Mouse (Mus musculus): ENCODE results near the gene Chrna10. TPM values are rescaled to one million over a fixed set of nuclear protein-coding genes. Genes with fewer than 3 reads are reported as not detected.
A peak's percentile ranks its signal among the peaks of the same experiment; 100 is the strongest.

Gene Chrna10
- polyA plus RNA-seq, 1 experiment from 2014 or later = 0.27 TPM

- WGBS = 6% methylated on average over 30 of the region's 30 CpGs
- Histone ChIP-seq H3K4me1 (replicated peaks; ENCODE audit: control insufficient read depth, insufficient read depth, low read length) (peaks cover 5% of the 10 kb centered on the region), H3K9ac (no peak overlapping the region), H3K27me3 (ENCODE audit: control insufficient read depth, insufficient read depth, low read length) (no peaks in the 10 kb centered on the region), H3K36me3 (replicated peaks; ENCODE audit: control insufficient read depth, insufficient read depth) (no peaks in the 10 kb centered on the region), H3K9me3 (ENCODE audit: control insufficient read depth, low read length) (no peaks in the 10 kb centered on the region), H3K4me3 (replicated peaks; ENCODE audit: low read length) (no peak overlapping the region), H3K27ac (no peak overlapping the region), H3K4me2 (replicated peaks) (peak overlapping the region; percentile 43)
- ATAC-seq (ENCODE audit: low FRiP score) (peak; percentile 28), DNase-seq (ENCODE audit: low spot score) (no peak)
Measured at GRCm38 (mm10) chr7:102099760-102100661, 16.6 kb downstream of the Chrna10 start.

DNA sequence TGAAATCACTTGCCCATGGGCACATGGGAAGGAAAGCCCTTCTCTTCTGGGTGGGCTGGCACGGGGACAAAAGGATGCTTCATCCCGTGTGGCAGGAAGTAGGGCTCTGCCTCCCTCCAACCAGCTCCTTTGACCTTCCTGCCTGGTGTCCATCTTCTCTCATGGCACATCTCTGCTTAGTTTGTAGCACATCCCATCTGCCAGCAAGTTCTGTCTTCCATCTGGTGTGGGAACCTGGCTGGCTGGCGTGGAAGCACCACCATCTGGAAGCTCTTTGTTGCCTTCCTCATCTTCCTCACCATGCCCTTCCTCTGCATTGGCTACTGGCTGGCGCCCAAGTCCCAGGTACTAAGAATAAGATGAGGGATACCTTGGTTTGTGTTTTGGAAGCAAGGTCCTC is 29.3 kb downstream of the Chrna10 start:
- no peak for DNase-seq (ENCODE audit: low spot score)
- peaks cover 35% of the 10 kb centered on the region for H3K36me3 ChIP-seq (replicated peaks; ENCODE audit: control insufficient read depth, insufficient read depth)

DNA sequence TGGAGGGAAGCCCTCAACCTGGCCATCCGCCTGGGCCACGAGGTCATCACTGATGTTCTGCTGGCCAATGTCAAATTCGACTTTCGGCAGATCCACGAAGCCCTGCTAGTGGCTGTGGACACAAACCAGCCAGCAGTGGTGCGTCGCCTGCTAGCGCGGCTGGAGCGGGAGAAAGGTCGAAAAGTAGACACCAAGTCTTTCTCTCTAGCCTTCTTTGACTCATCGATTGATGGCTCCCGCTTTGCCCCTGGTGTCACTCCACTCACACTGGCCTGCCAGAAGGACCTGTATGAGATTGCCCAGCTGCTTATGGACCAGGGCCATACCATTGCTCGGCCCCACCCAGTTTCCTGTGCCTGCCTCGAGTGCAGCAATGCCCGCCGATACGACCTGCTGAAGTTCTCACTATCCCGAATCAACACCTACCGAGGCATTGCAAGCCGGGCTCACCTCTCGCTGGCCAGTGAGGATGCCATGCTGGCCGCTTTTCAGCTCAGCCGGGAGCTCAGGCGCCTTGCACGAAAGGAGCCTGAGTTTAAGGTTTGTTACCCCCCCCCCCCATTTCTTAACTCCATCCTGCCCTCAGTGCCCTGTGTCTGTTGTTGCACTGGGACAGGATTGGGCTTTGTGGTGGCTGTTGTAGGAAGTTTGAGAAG is 32.5 kb downstream of the Chrna10 start:
- H3K4me2 ChIP-seq (replicated peaks) = no peak overlapping the region
- peaks cover 60% of the 10 kb centered on the region for H3K36me3 ChIP-seq (replicated peaks; ENCODE audit: control insufficient read depth, insufficient read depth)
- no peak overlapping the region for H3K27ac ChIP-seq
- no peak; the same call in 1 of the 2 replicates for ATAC-seq (ENCODE audit: low FRiP score)
- no peak for DNase-seq (ENCODE audit: low spot score)
- H3K4me1 ChIP-seq (replicated peaks; ENCODE audit: control insufficient read depth, insufficient read depth, low read length) = no peaks in the 10 kb centered on the region
- WGBS = 94% methylated on average over 26 of the region's 26 CpGs
- no peak overlapping the region for H3K9ac ChIP-seq
- H3K9me3 ChIP-seq (ENCODE audit: control insufficient read depth, low read length) = no peaks in the 10 kb centered on the region
- no peak overlapping the region for H3K4me3 ChIP-seq (replicated peaks; ENCODE audit: low read length)
- no peaks in the 10 kb centered on the region for H3K27me3 ChIP-seq (ENCODE audit: control insufficient read depth, insufficient read depth, low read length)

More for the DNA sequence above, 29.3 kb downstream of the Chrna10 start:
- ATAC-seq (ENCODE audit: low FRiP score) = no peak
- H3K9me3 ChIP-seq (ENCODE audit: control insufficient read depth, low read length) = no peaks in the 10 kb centered on the region
- H3K27me3 ChIP-seq (ENCODE audit: control insufficient read depth, insufficient read depth, low read length) = no peaks in the 10 kb centered on the region
- H3K27ac ChIP-seq = no peak overlapping the region
- WGBS = 92% methylated on average over 4 of the region's 4 CpGs
- H3K4me1 ChIP-seq (replicated peaks; ENCODE audit: control insufficient read depth, insufficient read depth, low read length) = no peaks in the 10 kb centered on the region
- H3K4me2 ChIP-seq (replicated peaks) = no peak overlapping the region
- no peak overlapping the region for H3K9ac ChIP-seq
- no peak overlapping the region for H3K4me3 ChIP-seq (replicated peaks; ENCODE audit: low read length)

- no peak for ATAC-seq (ENCODE audit: low FRiP score)
- peaks cover 71% of the 10 kb centered on the region for H3K36me3 ChIP-seq (replicated peaks; ENCODE audit: control insufficient read depth, insufficient read depth)
Measured at GRCm38 (mm10) chr7:102082816-102083215, 33.8 kb downstream of the Chrna10 start, which contains the start of gene Trpc2. TSS of gene Trpc2 (plus strand) at chr7:102083116.

DNA sequence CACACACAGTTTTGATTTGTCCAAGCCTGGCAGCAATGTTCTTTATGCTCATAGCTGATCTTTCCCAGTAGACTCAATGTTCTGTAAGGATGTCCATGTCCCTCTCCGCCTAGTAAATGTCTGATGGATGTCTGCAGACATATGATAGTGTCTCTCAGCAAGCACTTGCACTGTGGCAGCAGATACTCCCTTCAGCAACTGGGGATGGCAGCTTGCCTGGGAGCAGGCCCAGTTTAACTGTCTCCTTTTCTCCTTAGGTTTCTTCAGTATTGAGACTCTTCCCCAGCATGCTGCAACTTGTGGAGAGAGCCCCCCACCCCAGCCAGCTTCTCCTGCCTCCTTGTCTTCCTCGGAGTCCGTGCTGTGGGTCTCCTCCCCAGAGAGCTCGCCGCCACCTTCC is 34.8 kb downstream of the Chrna10 start:
- Histone ChIP-seq H3K27ac (no peak overlapping the region), H3K27me3 (ENCODE audit: control insufficient read depth, insufficient read depth, low read length) (no peaks in the 10 kb centered on the region), H3K9me3 (ENCODE audit: control insufficient read depth, low read length) (no peaks in the 10 kb centered on the region), H3K4me1 (replicated peaks; ENCODE audit: control insufficient read depth, insufficient read depth, low read length) (no peaks in the 10 kb centered on the region), H3K36me3 (replicated peaks; ENCODE audit: control insufficient read depth, insufficient read depth) (peaks cover 81% of the 10 kb centered on the region), H3K4me2 (replicated peaks) (no peak overlapping the region), H3K9ac (no peak overlapping the region), H3K4me3 (replicated peaks; ENCODE audit: low read length) (no peak overlapping the region)
- ATAC-seq (ENCODE audit: low FRiP score) = no peak
- no peak for DNase-seq (ENCODE audit: low spot score)
- WGBS = 95% methylated on average over 5 of the region's 5 CpGs

More at GRCm38 (mm10) chr7:102082816-102083215, 33.8 kb downstream of the Chrna10 start, which contains the start of gene Trpc2:
- DNase-seq (ENCODE audit: low spot score) = no peak
- no peak within 1 kb of the TSS for H3K4me2 ChIP-seq (replicated peaks)
- no peaks in the 10 kb centered on the region for H3K27me3 ChIP-seq (ENCODE audit: control insufficient read depth, insufficient read depth, low read length)
- H3K9ac ChIP-seq = no peak within 1 kb of the TSS
- no peak within 1 kb of the TSS for H3K4me3 ChIP-seq (replicated peaks; ENCODE audit: low read length)
- no peaks in the 10 kb centered on the region for H3K9me3 ChIP-seq (ENCODE audit: control insufficient read depth, low read length)
- H3K27ac ChIP-seq = no peak within 1 kb of the TSS
- 79% methylated on average over 5 of the region's 5 CpGs for WGBS
- no peaks in the 10 kb centered on the region for H3K4me1 ChIP-seq (replicated peaks; ENCODE audit: control insufficient read depth, insufficient read depth, low read length)

- no peak overlapping the region for H3K4me2 ChIP-seq (replicated peaks)
- no peaks in the 10 kb centered on the region for H3K27me3 ChIP-seq (ENCODE audit: control insufficient read depth, insufficient read depth, low read length)
- no peak overlapping the region for H3K27ac ChIP-seq
- H3K36me3 ChIP-seq (replicated peaks; ENCODE audit: control insufficient read depth, insufficient read depth) = peaks cover 89% of the 10 kb centered on the region
- no peaks in the 10 kb centered on the region for H3K4me1 ChIP-seq (replicated peaks; ENCODE audit: control insufficient read depth, insufficient read depth, low read length)
- H3K9me3 ChIP-seq (ENCODE audit: control insufficient read depth, low read length) = no peaks in the 10 kb centered on the region
- WGBS = 92% methylated on average over 8 of the region's 8 CpGs
- ATAC-seq (ENCODE audit: low FRiP score) (no peak), DNase-seq (ENCODE audit: low spot score) (no peak)
- H3K4me3 ChIP-seq (replicated peaks; ENCODE audit: low read length) = no peak overlapping the region
- H3K9ac ChIP-seq = no peak overlapping the region
Measured at GRCm38 (mm10) chr7:102080311-102080710, 36.3 kb downstream of the Chrna10 start.

GRCm38 (mm10) chr7:102078517-102078916 is 38.1 kb downstream of the Chrna10 start:
- no peak overlapping the region for H3K9ac ChIP-seq
- ATAC-seq (ENCODE audit: low FRiP score) = no peak
- H3K4me3 ChIP-seq (replicated peaks; ENCODE audit: low read length) = no peak overlapping the region
- no peaks in the 10 kb centered on the region for H3K9me3 ChIP-seq (ENCODE audit: control insufficient read depth, low read length)
- no peak overlapping the region for H3K4me2 ChIP-seq (replicated peaks)
- H3K36me3 ChIP-seq (replicated peaks; ENCODE audit: control insufficient read depth, insufficient read depth) = peaks cover 90% of the 10 kb centered on the region
- no peaks in the 10 kb centered on the region for H3K27me3 ChIP-seq (ENCODE audit: control insufficient read depth, insufficient read depth, low read length)
- H3K27ac ChIP-seq = no peak overlapping the region
- DNase-seq (ENCODE audit: low spot score) = peak; percentile 52
- H3K4me1 ChIP-seq (replicated peaks; ENCODE audit: control insufficient read depth, insufficient read depth, low read length) = no peaks in the 10 kb centered on the region
- 78% methylated on average over 7 of the region's 7 CpGs for WGBS

- H3K9me3 ChIP-seq (ENCODE audit: control insufficient read depth, low read length) = no peaks in the 10 kb centered on the region
- H3K9ac ChIP-seq = no peak overlapping the region
- no peak overlapping the region for H3K4me2 ChIP-seq (replicated peaks)
- DNase-seq (ENCODE audit: low spot score) (no peak), ATAC-seq (ENCODE audit: low FRiP score) (no peak)
- no peaks in the 10 kb centered on the region for H3K4me1 ChIP-seq (replicated peaks; ENCODE audit: control insufficient read depth, insufficient read depth, low read length)
- H3K36me3 ChIP-seq (replicated peaks; ENCODE audit: control insufficient read depth, insufficient read depth) = peaks cover 91% of the 10 kb centered on the region
- H3K4me3 ChIP-seq (replicated peaks; ENCODE audit: low read length) = no peak overlapping the region
- H3K27ac ChIP-seq = no peak overlapping the region
- WGBS = 78% methylated on average over 7 of the region's 7 CpGs
- no peaks in the 10 kb centered on the region for H3K27me3 ChIP-seq (ENCODE audit: control insufficient read depth, insufficient read depth, low read length)
Measured at GRCm38 (mm10) chr7:102076714-102077296, 39.8 kb downstream of the Chrna10 start.

DNA sequence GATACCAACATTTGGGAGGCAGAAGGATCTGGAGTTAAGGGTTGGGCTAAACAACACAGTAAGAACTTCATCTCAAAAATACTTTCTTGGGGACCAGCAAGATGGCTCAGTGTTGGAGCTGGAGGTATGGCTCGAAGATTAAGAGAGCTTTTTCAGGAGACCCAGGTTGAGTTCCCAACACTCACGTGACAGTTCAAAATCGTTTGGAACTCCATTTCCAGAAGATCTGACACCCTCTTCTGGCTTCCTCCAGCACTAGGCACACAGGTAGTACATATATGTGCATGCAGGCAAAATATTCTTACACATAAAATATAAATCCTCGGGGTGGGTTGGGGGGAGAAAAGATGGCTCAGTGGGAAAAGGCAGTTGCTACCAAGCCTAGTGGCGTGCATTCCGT is 50.3 kb downstream of the Chrna10 start:
- 84% methylated on average over 6 of the region's 6 CpGs for WGBS
- Histone ChIP-seq H3K9me3 (ENCODE audit: control insufficient read depth, low read length) (no peaks in the 10 kb centered on the region), H3K27ac (no peak overlapping the region), H3K4me3 (replicated peaks; ENCODE audit: low read length) (peak overlapping the region; percentile 65), H3K4me1 (replicated peaks; ENCODE audit: control insufficient read depth, insufficient read depth, low read length) (peaks cover 22% of the 10 kb centered on the region), H3K9ac (peak overlapping the region; percentile 70; the same call in 1 of the 2 replicates), H3K4me2 (replicated peaks) (peak overlapping the region; percentile 75), H3K27me3 (ENCODE audit: control insufficient read depth, insufficient read depth, low read length) (no peaks in the 10 kb centered on the region), H3K36me3 (replicated peaks; ENCODE audit: control insufficient read depth, insufficient read depth) (peaks cover 9% of the 10 kb centered on the region; the same call in 1 of the 2 replicates)
- DNase-seq (ENCODE audit: low spot score) (no peak), ATAC-seq (ENCODE audit: low FRiP score) (no peak)

All from hindbrain, embryonic 14.5 days (tissue).